Mouse (Mus musculus) forebrain, postnatal 0 days (tissue): ENCODE results near the gene Trim47. TPM values are rescaled to one million over a fixed set of nuclear protein-coding genes. Genes with fewer than 3 reads are reported as not detected.

Experiments used
- ATAC-seq: fragments of 200-750 bp; cut with Nextera tagmentation; 2 replicates; pipeline ENCODE4 v1.8.0; 2017; ENCODE audit warnings: mild to moderate bottlenecking, moderate library complexity
- DNase-seq: peaks from one replicate; pipeline ENCODE4 v3.0.0-alpha.2; 2015
- H3K27ac ChIP-seq: fragments of 300-500 bp; sonication (generic); 2 replicates; pipeline ENCODE4 v1.5.1; 2014; ENCODE audit warnings: low read depth, mild to moderate bottlenecking, antibody characterized with exemption, low read length, moderate library complexity, mixed read lengths
- H3K27me3 ChIP-seq: fragments of 300-500 bp; sonication (generic); 2 replicates; pipeline ENCODE4 v1.6.1; 2014; ENCODE audit warnings: mild to moderate bottlenecking, low read length, mixed read lengths; ENCODE audit not compliant: insufficient read depth
- H3K36me3 ChIP-seq: fragments of 300-500 bp; sonication (generic); 2 replicates; pipeline ENCODE4 v1.6.1; 2014; ENCODE audit warnings: mild to moderate bottlenecking, moderate library complexity; ENCODE audit not compliant: insufficient read depth
- H3K4me1 ChIP-seq: fragments of 300-500 bp; sonication (generic); 2 replicates; pipeline ENCODE4 v1.6.1; 2014; ENCODE audit warnings: antibody characterized with exemption; ENCODE audit not compliant: insufficient read depth
- H3K4me2 ChIP-seq: fragments of 300-500 bp; sonication (generic); 2 replicates; pipeline ENCODE4 v1.6.1; 2014; ENCODE audit warnings: low read depth, mild to moderate bottlenecking, moderate library complexity
- H3K4me3 ChIP-seq: fragments of 300-500 bp; sonication (generic); 2 replicates; pipeline ENCODE4 v1.5.1; 2014; ENCODE audit warnings: low read depth, low read length, mixed read lengths
- H3K9ac ChIP-seq: fragments of 300-500 bp; sonication (generic); 2 replicates; pipeline ENCODE4 v1.6.1; 2014; ENCODE audit warnings: mild to moderate bottlenecking
- H3K9me3 ChIP-seq: fragments of 300-500 bp; sonication (generic); 2 replicates; pipeline ENCODE4 v1.6.1; 2016; ENCODE audit warnings: low read length
- CTCF ChIP-seq: sonication (generic); IDR thresholded peaks from 2 replicates; pipeline ENCODE4 v1.5.1; 2016; ENCODE audit warnings: antibody characterized with exemption, control low read depth, low read depth
- WGBS: fragments of 180-500 bp; shearing (Covaris S2); extraction: QIAGEN DNeasy Blood & Tissue Kit; methylation state at CpG from one replicate; pipeline ENCODE4 v1.1.7; 2014; 5-methylcytosine and 5-hydroxymethylcytosine counted together
- polyA plus RNA-seq: library from polyadenylated mRNA; unstranded; fragments of >200 nt; fragmentation: Nextera tagmentation; extraction: Ambion mirVana; gene quantifications from 2 replicates; pipeline ENCODE4 v1.2.1, GENCODE M21; 2015
- total RNA-seq: library from RNA; depleted of rRNA; stranded (reverse); fragments of >200 nt; gene quantifications from 2 replicates; pipeline ENCODE4 v1.2.3, GENCODE M21; 2014

Gene Trim47
- total and polyA plus RNA-seq, 2 experiments from 2014 or later: 7.8 to 13.0 TPM

DNA sequence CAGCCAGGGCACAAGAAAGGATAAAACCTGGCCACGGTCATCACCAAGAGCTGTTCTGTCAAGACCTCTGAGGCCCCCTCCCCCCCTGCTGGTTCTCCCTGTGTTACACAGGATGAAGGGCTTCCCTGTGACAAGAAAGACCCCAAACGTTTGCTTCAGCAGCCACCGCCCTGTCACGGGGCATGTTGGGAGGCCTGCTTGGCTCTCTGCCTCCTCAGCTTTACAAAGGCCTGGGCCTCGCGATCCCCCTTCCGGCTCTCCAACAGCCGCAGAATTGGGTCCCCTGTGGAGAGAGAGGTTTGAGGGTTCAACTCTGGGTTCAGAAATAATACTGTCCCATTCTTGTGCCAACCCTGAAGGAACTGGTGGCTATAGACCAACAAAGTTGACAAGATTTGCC lies 64.5 kb downstream of the Trim47 start:
- Histone ChIP-seq H3K36me3 (peaks cover 35% of the 10 kb centered on the region), H3K27ac (no peak overlapping the region), H3K4me1 (no peaks in the 10 kb centered on the region), H3K9ac (no peak overlapping the region), H3K4me3 (no peak overlapping the region), H3K27me3 (no peaks in the 10 kb centered on the region), H3K9me3 (no peaks in the 10 kb centered on the region), H3K4me2 (no peak overlapping the region)
- ATAC-seq: no peak
- WGBS: 27% methylated on average over 8 of the region's 8 CpGs
- DNase-seq: no peak
- no peak for TF ChIP-seq CTCF

DNA sequence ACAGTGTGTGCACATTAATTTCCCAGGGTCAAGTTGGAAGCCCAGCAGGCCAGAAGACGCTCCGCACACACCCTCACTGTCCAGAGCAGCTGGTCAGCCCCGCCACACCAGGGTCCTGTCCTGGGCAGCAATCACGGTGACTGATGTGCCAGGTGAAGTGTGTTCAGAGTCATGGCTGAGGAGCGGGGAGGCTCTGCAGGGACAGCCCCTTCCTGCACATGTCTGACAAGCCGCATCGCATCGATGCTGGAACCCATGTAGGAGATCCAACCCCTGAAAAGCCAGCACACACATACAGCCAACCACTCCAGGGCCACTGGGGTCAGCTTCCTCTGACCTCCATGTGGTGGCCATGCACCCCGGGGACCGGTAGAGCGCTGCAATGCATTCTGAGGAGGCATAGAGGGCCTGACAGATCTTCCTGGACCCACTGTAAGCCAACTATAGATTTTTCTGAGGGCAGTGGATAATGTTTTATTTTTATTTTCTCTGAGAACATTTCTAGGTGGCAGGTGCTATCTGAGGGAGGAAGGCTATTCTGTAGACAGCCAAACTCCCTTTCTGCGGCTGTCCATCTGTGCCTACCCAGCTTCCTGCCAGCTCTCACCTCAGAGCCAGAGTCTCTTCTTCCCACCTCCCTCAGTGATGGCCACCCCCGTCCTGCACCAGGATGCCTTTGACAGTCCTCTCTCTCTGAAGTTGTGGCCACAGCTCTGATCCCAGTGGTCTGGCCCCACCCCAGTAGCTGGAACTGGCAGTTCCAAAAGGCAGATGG lies 65.2 kb downstream of the Trim47 start:
- no peak overlapping the region for H3K4me2 ChIP-seq
- no peak overlapping the region for H3K27ac ChIP-seq
- no peak overlapping the region for H3K9ac ChIP-seq
- DNase-seq (no peak), ATAC-seq (no peak)
- no peaks in the 10 kb centered on the region for H3K9me3 ChIP-seq
- TF ChIP-seq CTCF: no peak
- no peaks in the 10 kb centered on the region for H3K4me1 ChIP-seq
- H3K4me3 ChIP-seq: no peak overlapping the region
- H3K36me3 ChIP-seq: peaks cover 42% of the 10 kb centered on the region
- no peaks in the 10 kb centered on the region for H3K27me3 ChIP-seq
- WGBS: 88% methylated on average over 13 of the region's 13 CpGs

DNA sequence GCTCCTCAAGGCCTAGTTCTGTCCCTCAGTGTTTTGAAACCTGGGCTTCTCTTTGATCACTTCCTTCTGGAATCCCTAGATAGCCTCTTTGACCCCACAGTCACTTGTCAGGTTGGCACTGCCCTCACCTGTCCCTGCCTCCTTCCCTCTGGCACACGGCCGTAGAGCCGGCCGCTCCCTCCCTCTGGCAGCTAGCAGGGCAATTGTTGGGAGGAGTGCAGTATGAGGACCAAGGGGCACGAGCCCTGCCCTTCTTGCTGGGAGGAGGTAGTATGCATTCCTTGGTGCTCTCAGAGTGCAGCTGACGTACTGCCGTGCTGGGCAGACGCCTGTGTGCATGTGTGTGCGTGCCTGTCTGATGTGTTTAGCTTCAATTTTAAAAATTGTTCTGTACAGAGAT lies 66.4 kb downstream of the Trim47 start:
- 88% methylated on average over 9 of the region's 9 CpGs for WGBS
- Histone ChIP-seq H3K9me3 (no peaks in the 10 kb centered on the region), H3K4me1 (no peaks in the 10 kb centered on the region), H3K27me3 (no peaks in the 10 kb centered on the region), H3K27ac (no peak overlapping the region), H3K9ac (no peak overlapping the region), H3K4me2 (no peak overlapping the region), H3K4me3 (no peak overlapping the region), H3K36me3 (peaks cover 53% of the 10 kb centered on the region)
- DNase-seq: no peak
- no peak for ATAC-seq
- TF ChIP-seq CTCF: no peak

DNA sequence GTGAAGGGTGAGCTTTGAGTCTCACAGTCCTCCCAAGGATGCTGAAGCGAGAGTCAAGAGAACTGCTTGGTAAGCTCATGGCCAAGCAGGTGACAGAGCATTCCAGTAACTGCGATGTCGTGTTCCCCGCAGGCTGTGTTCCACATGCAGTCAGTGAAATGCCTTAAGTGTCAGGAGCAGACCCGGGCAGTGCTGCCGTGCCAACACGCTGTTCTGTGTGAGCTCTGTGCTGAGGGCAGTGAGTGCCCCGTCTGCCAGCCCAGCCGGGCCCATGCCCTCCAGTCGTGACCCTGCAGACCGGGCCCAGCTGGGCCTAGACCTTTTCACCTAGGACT lies 67.4 kb downstream of the Trim47 start:
- H3K9me3 ChIP-seq: no peaks in the 10 kb centered on the region
- WGBS: 91% methylated on average over 11 of the region's 11 CpGs
- TF ChIP-seq CTCF: no peak
- no peaks in the 10 kb centered on the region for H3K27me3 ChIP-seq
- DNase-seq (no peak), ATAC-seq (no peak)
- no peak overlapping the region for H3K27ac ChIP-seq
- peaks cover 62% of the 10 kb centered on the region for H3K36me3 ChIP-seq
- H3K4me3 ChIP-seq: no peak overlapping the region
- no peaks in the 10 kb centered on the region for H3K4me1 ChIP-seq
- no peak overlapping the region for H3K9ac ChIP-seq
- no peak overlapping the region for H3K4me2 ChIP-seq

DNA sequence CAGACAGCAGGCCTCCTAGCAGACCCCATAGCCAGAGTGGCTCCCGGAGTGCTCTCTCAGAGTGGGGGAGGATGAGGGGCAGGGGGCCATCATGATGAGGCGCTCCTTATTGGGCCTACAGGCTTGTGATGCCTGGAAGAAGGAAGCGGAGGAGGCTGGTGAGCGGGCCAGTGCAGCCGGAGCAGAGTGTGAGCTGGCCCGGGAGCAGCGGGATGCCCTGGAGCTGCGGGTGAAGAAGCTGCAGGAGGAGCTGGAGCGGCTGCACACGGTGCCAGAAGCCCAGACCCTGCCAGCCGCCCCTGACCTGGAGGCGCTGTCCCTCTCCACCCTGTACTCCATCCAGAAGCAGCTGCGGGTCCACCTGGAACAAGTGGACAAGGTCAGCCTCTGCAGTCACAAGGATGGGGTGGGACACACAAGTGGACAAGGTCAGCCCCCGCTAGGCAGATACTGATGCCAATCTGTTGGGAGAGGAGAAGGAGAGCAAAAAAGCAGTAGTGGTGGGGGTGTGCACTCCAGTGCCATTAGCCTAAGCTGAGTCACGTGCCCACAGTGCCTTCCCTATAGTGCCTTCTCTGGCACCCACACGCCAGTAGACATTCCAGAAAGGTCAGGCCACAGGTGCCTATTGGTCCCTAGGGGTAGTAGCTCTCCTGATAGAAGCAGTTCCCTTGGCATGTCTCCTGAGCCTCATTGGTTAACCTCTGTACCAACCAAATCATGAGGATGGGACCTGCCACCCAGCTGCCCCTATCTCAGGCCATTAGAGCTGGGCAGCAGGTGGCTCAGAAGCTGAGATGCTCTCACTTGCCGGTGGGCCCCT lies 67.9 kb downstream of the Trim47 start:
- H3K9ac ChIP-seq: no peak overlapping the region
- ATAC-seq (no peak), DNase-seq (no peak)
- no peak overlapping the region for H3K4me3 ChIP-seq
- no peak overlapping the region for H3K4me2 ChIP-seq
- H3K36me3 ChIP-seq: peaks cover 68% of the 10 kb centered on the region
- no peaks in the 10 kb centered on the region for H3K27me3 ChIP-seq
- TF ChIP-seq CTCF: no peak
- H3K27ac ChIP-seq: no peak overlapping the region
- H3K4me1 ChIP-seq: no peaks in the 10 kb centered on the region
- 92% methylated on average over 17 of the region's 17 CpGs for WGBS
- H3K9me3 ChIP-seq: no peaks in the 10 kb centered on the region

DNA sequence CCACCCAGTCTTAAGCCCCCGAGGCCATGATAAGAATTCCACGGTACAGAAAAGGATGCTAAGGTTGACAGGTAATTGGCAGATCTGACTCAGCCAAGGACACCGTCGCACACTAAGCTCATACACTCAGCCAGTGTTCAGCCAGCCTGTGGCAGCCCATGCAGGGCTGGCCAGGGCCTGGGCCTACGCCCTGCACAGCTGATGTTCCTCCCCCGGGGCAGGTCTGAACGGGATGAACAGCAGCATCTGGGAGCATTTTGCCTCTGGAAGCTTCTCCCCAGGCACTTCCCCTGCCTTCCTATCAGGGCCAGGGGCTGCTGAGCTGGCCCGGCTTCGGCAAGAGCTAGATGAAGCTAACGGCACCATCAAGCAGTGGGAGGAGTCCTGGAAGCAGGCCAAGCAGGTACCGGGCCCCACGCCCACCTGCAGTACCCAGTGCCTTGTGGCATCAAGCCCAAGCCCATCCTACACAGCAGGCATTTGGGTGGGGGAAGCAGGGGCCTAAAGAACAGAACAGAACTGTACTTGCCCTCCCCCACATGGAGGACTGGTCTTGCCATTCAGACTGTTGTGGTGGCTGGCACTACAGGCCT lies 68.9 kb downstream of the Trim47 start:
- Histone ChIP-seq H3K4me1 (no peaks in the 10 kb centered on the region), H3K4me3 (no peak overlapping the region), H3K27me3 (no peaks in the 10 kb centered on the region), H3K9ac (no peak overlapping the region), H3K4me2 (no peak overlapping the region), H3K36me3 (peaks cover 77% of the 10 kb centered on the region), H3K9me3 (no peaks in the 10 kb centered on the region), H3K27ac (no peak overlapping the region)
- 64% methylated on average over 12 of the region's 12 CpGs for WGBS
- DNase-seq (no peak), ATAC-seq (no peak; the same call in 1 of the 2 replicates)
- TF ChIP-seq CTCF: no peak
